Mouse (Mus musculus): ENCODE measurements at regions not wholly inside any gene's neighbourhood (a gene's known extent, or its start where the extent isn't known, plus 50 kb on each side); places are given as distances from the start of the nearest gene placed in this dataset.
"Not testable (repeated sequence)": the region's sequence is repeated elsewhere in the genome, so short reads cannot be mapped to it uniquely, and the experiment has no call there.

GRCm38 (mm10) chrX:99732526-99732925 lies 88.3 kb upstream of the Tmem28 start:
- no peak for DNase-seq (ENCODE audit: low spot score in 2 of 2)

- DNase-seq (ENCODE audit: low spot score in 2 of 2) = no peak
Measured at GRCm38 (mm10) chrX:99725101-99725500, 95.7 kb upstream of the Tmem28 start.

GRCm38 (mm10) chrX:99695366-99695765 lies 125.5 kb upstream of the Tmem28 start:
- no peak for DNase-seq (ENCODE audit: low spot score in 2 of 2)

- no peak for DNase-seq (ENCODE audit: low spot score in 2 of 2)
Measured at GRCm38 (mm10) chrX:99690971-99691370, 129.8 kb upstream of the Tmem28 start.

- no peak for DNase-seq (ENCODE audit: low spot score in 2 of 2)
Measured at GRCm38 (mm10) chrX:99689761-99690160, 131.1 kb upstream of the Tmem28 start.

- not testable (repeated sequence) for DNase-seq (ENCODE audit: low spot score in 2 of 2)
Measured at GRCm38 (mm10) chrX:99682491-99682890, 138.3 kb upstream of the Tmem28 start.

GRCm38 (mm10) chrX:99667596-99667995 lies 153.2 kb upstream of the Tmem28 start:
- no peak for DNase-seq (ENCODE audit: low spot score in 2 of 2)

- DNase-seq (ENCODE audit: low spot score in 2 of 2) = no peak
Measured at GRCm38 (mm10) chrX:99662566-99662965, 158.3 kb upstream of the Tmem28 start.

GRCm38 (mm10) chrX:99659496-99660140 lies 161.2 kb upstream of the Tmem28 start:
- no peak for DNase-seq (ENCODE audit: low spot score in 2 of 2)

- peak; percentile 4 to 17 for DNase-seq (ENCODE audit: low spot score in 2 of 2)
Measured at GRCm38 (mm10) chrX:99657790-99658451, 162.9 kb upstream of the Tmem28 start.

GRCm38 (mm10) chrX:99656988-99657387 lies 163.8 kb upstream of the Tmem28 start:
- DNase-seq (ENCODE audit: low spot score in 2 of 2) = no peak

GRCm38 (mm10) chrX:99632211-99632775 lies 161.2 kb upstream of the Pja1 start:
- DNase-seq (ENCODE audit: low spot score in 2 of 2) = no peak

- no peak for DNase-seq (ENCODE audit: low spot score in 2 of 2)
Measured at GRCm38 (mm10) chrX:99624515-99625179, 153.6 kb upstream of the Pja1 start.

- DNase-seq (ENCODE audit: low spot score in 2 of 2) = no peak
Measured at GRCm38 (mm10) chrX:99612130-99612759, 141.2 kb upstream of the Pja1 start.

GRCm38 (mm10) chrX:99610096-99610495 lies 139.0 kb upstream of the Pja1 start:
- no peak for DNase-seq (ENCODE audit: low spot score in 2 of 2)

- DNase-seq (ENCODE audit: low spot score in 2 of 2) = no peak
Measured at GRCm38 (mm10) chrX:99609591-99609990, 138.5 kb upstream of the Pja1 start.

GRCm38 (mm10) chrX:99608284-99608692 lies 137.2 kb upstream of the Pja1 start:
- DNase-seq (ENCODE audit: low spot score in 2 of 2) = no peak

- no peak for DNase-seq (ENCODE audit: low spot score in 2 of 2)
Measured at GRCm38 (mm10) chrX:99605084-99605824, 134.2 kb upstream of the Pja1 start.

- no peak for DNase-seq (ENCODE audit: low spot score in 2 of 2)
Measured at GRCm38 (mm10) chrX:99603714-99604113, 132.6 kb upstream of the Pja1 start.

GRCm38 (mm10) chrX:99602268-99602885 lies 131.3 kb upstream of the Pja1 start:
- no peak for DNase-seq (ENCODE audit: low spot score in 2 of 2)

GRCm38 (mm10) chrX:99595493-99595892 lies 124.4 kb upstream of the Pja1 start:
- DNase-seq (ENCODE audit: low spot score in 2 of 2) = no peak
